In the genomic region with DNA sequence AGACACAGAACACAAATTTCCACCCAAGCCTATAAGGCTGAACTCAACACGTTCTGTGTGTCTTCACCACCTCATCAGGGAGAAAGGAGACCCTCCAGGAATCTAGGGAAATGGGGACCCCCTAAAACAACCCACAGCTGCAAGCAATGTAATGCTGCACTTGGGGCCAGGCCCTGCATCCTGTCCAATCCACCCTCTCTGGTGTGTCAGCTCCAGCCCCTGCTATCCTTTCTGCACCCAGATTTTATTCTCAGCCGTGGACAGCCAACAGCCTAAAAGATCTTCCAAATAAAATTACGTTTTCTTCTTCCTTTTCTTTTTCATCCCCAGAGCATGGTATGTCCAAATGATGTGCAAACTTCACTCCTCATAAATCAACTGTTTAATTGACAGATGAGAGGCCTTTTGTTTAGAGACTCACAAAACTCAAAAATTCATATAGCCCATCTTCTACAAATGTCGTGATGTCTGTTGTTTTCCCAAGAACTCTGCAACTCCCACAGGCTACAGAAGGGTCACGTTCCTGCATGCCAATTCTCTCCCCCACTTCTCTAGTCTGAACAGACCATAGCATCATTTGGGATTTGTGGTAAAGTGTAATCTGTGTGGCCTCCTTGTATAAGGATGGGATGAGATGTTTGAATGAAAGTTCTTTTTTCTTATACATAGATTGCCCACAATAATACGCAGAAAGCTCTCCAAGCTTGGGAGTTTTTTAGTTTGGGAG, we compare ENCODE assay signal across 28 mouse cellular contexts.
DNase-seq lines count a peak whose midpoint lies in the region; ATAC-seq and TF ChIP-seq lines count a peak whose summit lies in the region.
"Had no signal": no experiment of that assay in that cellular context is flagged by ENCODE, and none has a peak within 500 bp of the region (broad histone marks: within the 10 kb centered on the region; RNA-seq: fewer than 3 reads in every experiment).

No protein-coding gene starts in this region.

- H3K4me1 ChIP-seq in limb, embryonic 13.5 days = no peaks in the 10 kb centered on the region
- H3K4me1 ChIP-seq in limb, embryonic 10.5 days = no peaks in the 10 kb centered on the region
- H3K4me1 ChIP-seq in lung, embryonic 16.5 days (replicated peaks; ENCODE audit: control insufficient read depth, insufficient read depth, low read length) = no peaks in the 10 kb centered on the region; the same call in 1 of the 2 replicates
- no peaks in the 10 kb centered on the region for H3K4me1 ChIP-seq in lung, postnatal 0 days (ENCODE audit: insufficient read depth, low read depth, low read length)
- no peaks in the 10 kb centered on the region for H3K4me1 ChIP-seq in limb, embryonic 15.5 days
- H3K4me1 ChIP-seq: embryonic facial prominence, embryonic 10.5 days; embryonic facial prominence, embryonic 13.5 days; forebrain, embryonic 12.5 days; forebrain, embryonic 15.5 days; heart, embryonic 10.5 days had no signal

- H3K27me3 ChIP-seq in limb, embryonic 13.5 days = 0 out of 2 replicates have a peak, but pooled peaks cover under 1% of the 10 kb centered on the region
- H3K27me3 ChIP-seq in limb, embryonic 10.5 days (ENCODE audit: low read depth, poor library complexity, severe bottlenecking) = no peaks in the 10 kb centered on the region
- H3K27me3 ChIP-seq in lung, embryonic 16.5 days (ENCODE audit: control insufficient read depth, insufficient read depth, low read depth, low read length) = no peaks in the 10 kb centered on the region
- H3K27me3 ChIP-seq in lung, postnatal 0 days (replicated peaks; ENCODE audit: insufficient read depth, low read length) = no peaks in the 10 kb centered on the region
- H3K27me3 ChIP-seq in limb, embryonic 15.5 days = no peaks in the 10 kb centered on the region
- H3K27me3 ChIP-seq: embryonic facial prominence, embryonic 13.5 days; forebrain, embryonic 12.5 days; forebrain, embryonic 15.5 days; heart, embryonic 13.5 days had no signal

- H3K4me3 ChIP-seq in limb, embryonic 13.5 days = no peak overlapping the region
- no peak overlapping the region for H3K4me3 ChIP-seq in limb, embryonic 10.5 days
- no peak overlapping the region for H3K4me3 ChIP-seq in lung, embryonic 16.5 days (ENCODE audit: low read length)
- H3K4me3 ChIP-seq in lung, postnatal 0 days (ENCODE audit: low read depth, low read length) = no peak overlapping the region
- H3K4me3 ChIP-seq in limb, embryonic 15.5 days = no peak overlapping the region
- H3K4me3 ChIP-seq: embryonic facial prominence, embryonic 10.5 days; embryonic facial prominence, embryonic 13.5 days; erythroblast, embryonic 14.5 days; forebrain, embryonic 12.5 days; forebrain, embryonic 15.5 days; heart, adult 2 months; heart, embryonic 10.5 days; heart, embryonic 13.5 days had no signal

- 69% methylated on average over 6 of the region's 6 CpGs for WGBS in limb, embryonic 13.5 days
- WGBS in limb, embryonic 10.5 days = 83% methylated on average over 6 of the region's 6 CpGs
- WGBS in lung, embryonic 16.5 days = 48% methylated on average over 6 of the region's 6 CpGs
- 56% methylated on average over 6 of the region's 6 CpGs for WGBS in lung, postnatal 0 days
- 57% methylated on average over 6 of the region's 6 CpGs for WGBS in limb, embryonic 15.5 days

- ATAC-seq in limb, embryonic 13.5 days (ENCODE audit: low FRiP score, low read depth) = peak; percentile 44; the same call in 1 of the 2 replicates
- peak; percentile 64 for ATAC-seq in lung, embryonic 16.5 days (ENCODE audit: low read depth)
- no peak for ATAC-seq in lung, postnatal 0 days
- 0 out of 2 replicates have a peak, but pooled peaks have one; percentile 30 for ATAC-seq in limb, embryonic 15.5 days (ENCODE audit: insufficient number of reproducible peaks, low FRiP score, low TSS enrichment, low read depth)
- ATAC-seq: activated CD4-positive, CD25-positive, alpha-beta regulatory T cell, adult 4 months; CD4-positive, CD25-positive, alpha-beta regulatory T cell, adult 4 months; forebrain, embryonic 15.5 days had no signal

- H3K36me3 ChIP-seq in limb, embryonic 13.5 days = no peaks in the 10 kb centered on the region
- no peaks in the 10 kb centered on the region for H3K36me3 ChIP-seq in limb, embryonic 10.5 days
- no peaks in the 10 kb centered on the region for H3K36me3 ChIP-seq in lung, embryonic 16.5 days (ENCODE audit: control insufficient read depth, insufficient read depth, low read length)
- no peaks in the 10 kb centered on the region for H3K36me3 ChIP-seq in lung, postnatal 0 days (ENCODE audit: insufficient read depth, low read length)
- H3K36me3 ChIP-seq in limb, embryonic 15.5 days = no peaks in the 10 kb centered on the region
- H3K36me3 ChIP-seq: embryonic facial prominence, embryonic 10.5 days; embryonic facial prominence, embryonic 13.5 days; forebrain, embryonic 12.5 days; forebrain, embryonic 15.5 days; heart, embryonic 10.5 days; heart, embryonic 13.5 days had no signal

- H3K9ac ChIP-seq in limb, embryonic 13.5 days = no peak overlapping the region
- no peak overlapping the region for H3K9ac ChIP-seq in lung, embryonic 16.5 days (ENCODE audit: low read length)
- no peak overlapping the region for H3K9ac ChIP-seq in lung, postnatal 0 days (replicated peaks; ENCODE audit: low read depth)
- no peak overlapping the region for H3K9ac ChIP-seq in limb, embryonic 15.5 days
- H3K9ac ChIP-seq: embryonic facial prominence, embryonic 13.5 days; forebrain, embryonic 12.5 days; forebrain, embryonic 15.5 days; heart, embryonic 13.5 days; hindbrain, embryonic 14.5 days had no signal

- H3K27ac ChIP-seq in limb, embryonic 13.5 days = no peak overlapping the region
- H3K27ac ChIP-seq in limb, embryonic 10.5 days = no peak overlapping the region
- H3K27ac ChIP-seq in lung, embryonic 16.5 days (ENCODE audit: low read length) = 0 out of 2 replicates have a peak overlapping the region, but pooled peaks have one; percentile 9
- H3K27ac ChIP-seq in lung, postnatal 0 days (ENCODE audit: low read length) = no peak overlapping the region
- no peak overlapping the region for H3K27ac ChIP-seq in limb, embryonic 15.5 days
- H3K27ac ChIP-seq: embryonic facial prominence, embryonic 10.5 days; embryonic facial prominence, embryonic 13.5 days; forebrain, embryonic 12.5 days; forebrain, embryonic 15.5 days; heart, adult 2 months; heart, embryonic 10.5 days; heart, embryonic 13.5 days; hindbrain, embryonic 14.5 days had no signal

- TF ChIP-seq EP300 in lung, postnatal 0 days (IDR thresholded peaks at IDR 0.05) = no peak

- no peak for DNase-seq in limb, embryonic 10.5 days (ENCODE audit: low spot score)
- no peak for DNase-seq in lung, postnatal 0 days (ENCODE audit: low spot score)
- DNase-seq in gastrocnemius, adult 18-20 months (ENCODE audit: low spot score) = no peak
- DNase-seq: adrenal gland, adult 8-10 months; adrenal gland, postnatal 25 days; cerebellum, adult 11-12 months; cerebellum, adult 8-10 months; cerebellum, postnatal 10 days; cerebellum, postnatal 36 days; embryo, embryonic 11 days; gastrocnemius, postnatal 10 days; gastrocnemius, postnatal 36 days; heart, adult 2 months; heart, postnatal 14 days; heart, postnatal 4 days had no signal

- H3K4me2 ChIP-seq in limb, embryonic 13.5 days (replicated peaks) = no peak overlapping the region
- H3K4me2 ChIP-seq in lung, embryonic 16.5 days (ENCODE audit: low read depth, low read length) = no peak overlapping the region
- H3K4me2 ChIP-seq in lung, postnatal 0 days (replicated peaks; ENCODE audit: low read depth, low read length) = no peak overlapping the region
- H3K4me2 ChIP-seq in limb, embryonic 15.5 days = no peak overlapping the region
- H3K4me2 ChIP-seq: embryonic facial prominence, embryonic 13.5 days; forebrain, embryonic 12.5 days; forebrain, embryonic 15.5 days; heart, embryonic 13.5 days; hindbrain, embryonic 14.5 days had no signal

- H3K9me3 ChIP-seq in limb, embryonic 13.5 days = no peaks in the 10 kb centered on the region
- H3K9me3 ChIP-seq in limb, embryonic 10.5 days (replicated peaks) = no peaks in the 10 kb centered on the region
- H3K9me3 ChIP-seq in lung, embryonic 16.5 days (ENCODE audit: control insufficient read depth, low read length) = no peaks in the 10 kb centered on the region
- H3K9me3 ChIP-seq in lung, postnatal 0 days (ENCODE audit: low read length) = no peaks in the 10 kb centered on the region
- no peaks in the 10 kb centered on the region for H3K9me3 ChIP-seq in limb, embryonic 15.5 days
- H3K9me3 ChIP-seq: embryonic facial prominence, embryonic 10.5 days; embryonic facial prominence, embryonic 13.5 days; forebrain, embryonic 12.5 days; forebrain, embryonic 15.5 days; heart, embryonic 10.5 days; heart, embryonic 13.5 days had no signal

- no peak for TF ChIP-seq CTCF in lung, postnatal 0 days (IDR thresholded peaks at IDR 0.05)
